Mouse (Mus musculus) lung, embryonic 14.5 days (tissue): Measurements from ENCODE around the gene Pi4kb. TPM values are rescaled to one million over a fixed set of nuclear protein-coding genes. Genes with fewer than 3 reads are reported as not detected.
A peak's percentile ranks its signal among the peaks of the same experiment; 100 is the strongest.
"Not testable (repeated sequence)": the region's sequence is repeated elsewhere in the genome, so short reads cannot be mapped to it uniquely, and the experiment has no call there.

Experiments
- ATAC-seq: fragments of 200-750 bp; cut with Nextera tagmentation; 2 replicates; pipeline ENCODE4 v1.8.0; 2017; ENCODE audit warnings: mild to moderate bottlenecking, moderate TSS enrichment, moderate library complexity; ENCODE audit not compliant: insufficient read depth
- DNase-seq: peaks from one replicate; pipeline ENCODE4 v3.0.0-alpha.2; 2015
- H3K27ac ChIP-seq: fragments of 300-500 bp; sonication (generic); 2 replicates; pipeline ENCODE4 v1.5.1; 2014; ENCODE audit warnings: low read depth, mild to moderate bottlenecking, moderate library complexity
- H3K27me3 ChIP-seq: fragments of 300-500 bp; sonication (generic); 2 replicates; pipeline ENCODE4 v1.6.1; 2014; ENCODE audit warnings: low read length, control low read depth; ENCODE audit not compliant: insufficient read depth
- H3K36me3 ChIP-seq: fragments of 300-500 bp; sonication (generic); 2 replicates; pipeline ENCODE4 v1.6.1; 2014; ENCODE audit warnings: control low read depth; ENCODE audit not compliant: insufficient read depth
- H3K4me1 ChIP-seq: fragments of 300-500 bp; sonication (generic); 2 replicates; pipeline ENCODE4 v1.6.1; 2014; ENCODE audit warnings: antibody characterized with exemption, control low read depth; ENCODE audit not compliant: insufficient read depth
- H3K4me2 ChIP-seq: fragments of 300-500 bp; sonication (generic); 2 replicates; pipeline ENCODE4 v1.6.1; 2014; ENCODE audit warnings: mild to moderate bottlenecking
- H3K4me3 ChIP-seq: fragments of 300-500 bp; sonication (generic); 2 replicates; pipeline ENCODE4 v1.5.1; 2014; ENCODE audit warnings: low read depth, low read length
- H3K9ac ChIP-seq: fragments of 300-500 bp; sonication (generic); 2 replicates; pipeline ENCODE4 v1.6.1; 2014
- H3K9me3 ChIP-seq: fragments of 300-500 bp; sonication (generic); 2 replicates; pipeline ENCODE4 v1.6.1; 2016; ENCODE audit warnings: low read depth, low read length, control low read depth
- CTCF ChIP-seq: IDR thresholded peaks from 2 replicates; pipeline ENCODE4 v1.5.1; 2016; ENCODE audit warnings: antibody characterized with exemption, low read depth
- WGBS: fragments of 180-500 bp; shearing (Covaris S2); extraction: QIAGEN DNeasy Blood & Tissue Kit; methylation state at CpG from one replicate; pipeline ENCODE4 v1.1.7; 2014; 5-methylcytosine and 5-hydroxymethylcytosine counted together
- polyA plus RNA-seq: library from polyadenylated mRNA; unstranded; fragments of >200 nt; fragmentation: Nextera tagmentation; extraction: Ambion mirVana; gene quantifications from 2 replicates; pipeline ENCODE4 v1.2.1, GENCODE M21; 2014

Pi4kb gene
- 24.7 and 25.9 TPM in 2 replicates for polyA plus RNA-seq

DNA sequence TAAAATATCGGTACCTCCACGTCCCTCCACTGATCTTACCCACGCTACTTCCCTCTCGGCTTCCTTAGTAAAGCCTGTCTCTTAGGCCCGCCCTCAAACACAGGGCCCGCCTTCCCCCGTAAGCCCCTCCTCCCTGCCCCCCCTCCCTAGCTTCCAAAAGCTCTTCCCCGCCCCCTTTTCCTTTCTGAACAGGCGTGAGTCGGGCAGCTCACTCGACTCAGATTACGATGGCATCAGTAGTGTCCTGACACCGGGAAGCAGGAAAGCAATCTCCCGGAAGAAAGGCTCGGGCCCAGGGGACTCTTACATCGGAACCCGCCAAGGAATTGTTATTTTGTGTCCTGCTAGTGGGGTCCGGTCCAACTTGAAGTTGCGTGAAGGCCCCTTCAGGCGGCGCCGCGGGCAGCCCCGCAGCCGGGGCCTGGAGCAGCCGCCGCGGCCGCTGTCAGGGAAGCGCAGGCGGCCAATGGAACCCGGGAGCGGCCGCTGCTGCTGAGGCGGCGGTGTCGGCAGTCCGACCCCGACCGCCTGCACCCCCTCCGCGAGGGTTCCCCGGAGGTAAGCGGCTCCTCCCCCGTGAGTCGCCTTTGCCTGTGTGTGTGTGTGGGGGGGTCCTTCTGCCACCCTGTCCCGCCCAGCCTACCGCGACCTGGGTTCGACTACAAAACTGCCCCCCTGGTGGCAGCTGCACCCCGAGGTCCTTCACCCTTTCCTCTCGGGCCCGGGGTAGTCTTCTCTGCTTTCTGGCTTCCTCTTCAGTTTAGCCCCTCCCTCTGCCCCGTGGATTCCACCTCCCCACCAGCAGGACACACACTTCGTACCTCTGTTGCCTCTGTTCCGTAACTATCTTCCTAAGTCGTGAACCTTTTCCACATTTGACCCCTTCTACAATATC, at the start of gene Pi4kb:
Gene Pi4kb, plus strand, starts transcription at position 204 of the 895 bp plus-strand sequence.
- H3K4me1 ChIP-seq = peaks cover 9% of the 10 kb centered on the region; the same call in 1 of the 2 replicates
- peak within 1 kb of the TSS; percentile 80 for H3K4me2 ChIP-seq
- WGBS = under 1% methylated on average over 54 of the region's 57 CpGs
- no peaks in the 10 kb centered on the region; the same call in 1 of the 2 replicates for H3K36me3 ChIP-seq
- ATAC-seq (peak; percentile 97), DNase-seq (peak; percentile 96)
- peak within 1 kb of the TSS; percentile 93 for H3K27ac ChIP-seq
- peak; percentile 41 for TF ChIP-seq CTCF
- H3K4me3 ChIP-seq = peak within 1 kb of the TSS; percentile 94
- no peaks in the 10 kb centered on the region for H3K9me3 ChIP-seq
- peak within 1 kb of the TSS; percentile 90 for H3K9ac ChIP-seq
- H3K27me3 ChIP-seq = no peaks in the 10 kb centered on the region

- H3K9ac ChIP-seq, H3K4me1 ChIP-seq, DNase-seq, H3K9me3 ChIP-seq, ATAC-seq, H3K27ac ChIP-seq, H3K36me3 ChIP-seq, H3K4me3 ChIP-seq, H3K27me3 ChIP-seq, H3K4me2 ChIP-seq: not testable (repeated sequence)
- WGBS = 29% methylated on average over 4 of the region's 4 CpGs
These were observed 48.2 kb upstream of the Pi4kb start for GRCm38 (mm10) chr3:94926301-94926736.

DNA sequence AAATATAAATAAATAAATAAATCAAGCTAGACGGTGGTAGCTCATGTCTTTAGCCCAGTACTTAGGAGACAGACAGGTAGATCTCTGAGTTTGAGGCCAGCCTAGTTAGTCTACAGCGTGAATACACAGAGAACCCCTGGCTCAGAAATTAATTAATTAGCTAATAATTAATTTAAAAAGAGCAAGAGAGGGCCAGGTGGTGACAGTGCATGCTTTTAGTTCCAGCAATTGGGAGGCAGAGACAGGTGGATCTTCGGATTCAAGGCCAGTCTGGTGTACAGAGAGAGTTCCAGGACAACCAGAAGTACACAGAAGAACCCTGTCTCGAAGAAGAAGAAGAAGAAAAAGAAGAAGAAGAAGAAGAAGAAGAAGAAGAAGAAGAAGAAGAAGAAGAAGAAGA, 45.6 kb upstream of the Pi4kb start:
- DNase-seq, H3K4me3 ChIP-seq, H3K9ac ChIP-seq, H3K4me1 ChIP-seq, H3K9me3 ChIP-seq, H3K36me3 ChIP-seq, ATAC-seq, H3K4me2 ChIP-seq, H3K27ac ChIP-seq, H3K27me3 ChIP-seq: not testable (repeated sequence)
- 88% methylated on average over 4 of the region's 4 CpGs for WGBS

GRCm38 (mm10) chr3:94930386-94931266, 43.9 kb upstream of the Pi4kb start:
- peak; percentile 74 for DNase-seq
- H3K4me2 ChIP-seq, H3K4me3 ChIP-seq, H3K9ac ChIP-seq, ATAC-seq, H3K27me3 ChIP-seq, H3K4me1 ChIP-seq, H3K36me3 ChIP-seq, H3K9me3 ChIP-seq: not testable (repeated sequence)
- peak overlapping the region; percentile 73; the same call in 1 of the 2 replicates for H3K27ac ChIP-seq
- 28% methylated on average over 7 of the region's 7 CpGs for WGBS

DNA sequence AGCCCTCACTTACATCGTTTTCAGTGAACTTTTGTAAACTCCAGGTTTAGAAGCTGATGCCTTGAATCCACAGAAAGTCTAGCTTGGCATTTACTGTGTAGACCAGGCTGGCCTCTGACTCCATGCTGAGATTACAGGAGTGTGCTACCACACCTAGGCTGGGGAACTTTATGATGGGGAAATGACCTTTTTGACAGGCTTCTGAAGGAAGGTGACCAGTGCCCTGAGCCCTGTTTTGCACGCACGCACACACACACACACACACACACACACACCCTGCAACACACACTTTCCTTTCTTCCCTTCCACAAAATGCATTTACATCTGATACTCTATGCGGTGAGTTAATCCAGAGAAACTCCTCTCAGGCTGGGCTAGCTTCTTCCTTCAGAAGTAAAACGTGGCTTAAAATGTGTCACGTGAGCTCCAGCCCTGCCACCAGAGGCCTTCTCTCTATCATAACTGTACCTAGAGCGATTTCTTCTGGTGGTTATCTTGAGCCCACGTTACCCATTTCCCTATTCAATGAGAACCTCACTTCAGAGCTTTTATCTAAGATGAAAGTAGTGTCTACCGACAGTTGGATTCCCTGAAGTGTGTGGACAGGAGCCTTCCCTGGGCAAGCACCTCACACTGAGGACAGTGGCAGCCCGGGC, 43.0 kb upstream of the Pi4kb start:
- H3K27me3 ChIP-seq, H3K9me3 ChIP-seq, H3K9ac ChIP-seq, H3K4me1 ChIP-seq, DNase-seq, ATAC-seq, H3K4me2 ChIP-seq, H3K4me3 ChIP-seq, H3K36me3 ChIP-seq: not testable (repeated sequence)
- WGBS = 55% methylated on average over 10 of the region's 10 CpGs
- peak overlapping the region; percentile 97 for H3K27ac ChIP-seq

DNA sequence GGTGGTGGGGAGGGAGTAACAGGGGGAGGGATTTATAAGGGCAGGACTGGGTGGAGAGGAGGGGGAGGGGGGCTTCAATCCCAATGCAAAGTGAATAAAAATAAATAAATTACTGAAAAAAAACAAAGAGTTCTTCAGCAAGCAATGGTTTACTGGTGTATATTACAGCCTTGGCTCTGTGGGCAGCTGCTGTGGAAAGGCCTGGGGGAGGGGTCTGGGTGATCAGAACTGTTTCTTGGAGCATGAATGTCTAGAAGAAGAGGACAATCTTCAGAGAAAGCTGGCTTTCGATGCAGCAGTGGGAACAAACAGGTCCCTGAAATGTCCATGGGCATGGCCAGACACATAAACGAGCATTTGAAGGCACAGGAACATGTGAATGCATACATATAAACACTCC, 42.3 kb upstream of the Pi4kb start:
- DNase-seq (peak; percentile 59), ATAC-seq (peak; percentile 10; the same call in 1 of the 2 replicates)
- H3K9ac ChIP-seq, H3K27me3 ChIP-seq, H3K9me3 ChIP-seq, H3K4me3 ChIP-seq, H3K4me1 ChIP-seq, H3K36me3 ChIP-seq: not testable (repeated sequence)
- WGBS = 12% methylated on average over 2 of the region's 2 CpGs
- Histone ChIP-seq H3K4me2 (peak overlapping the region; percentile 68), H3K27ac (peak overlapping the region; percentile 97)
